Mouse (Mus musculus): Measurements from ENCODE around the gene Iqce.

DNA sequence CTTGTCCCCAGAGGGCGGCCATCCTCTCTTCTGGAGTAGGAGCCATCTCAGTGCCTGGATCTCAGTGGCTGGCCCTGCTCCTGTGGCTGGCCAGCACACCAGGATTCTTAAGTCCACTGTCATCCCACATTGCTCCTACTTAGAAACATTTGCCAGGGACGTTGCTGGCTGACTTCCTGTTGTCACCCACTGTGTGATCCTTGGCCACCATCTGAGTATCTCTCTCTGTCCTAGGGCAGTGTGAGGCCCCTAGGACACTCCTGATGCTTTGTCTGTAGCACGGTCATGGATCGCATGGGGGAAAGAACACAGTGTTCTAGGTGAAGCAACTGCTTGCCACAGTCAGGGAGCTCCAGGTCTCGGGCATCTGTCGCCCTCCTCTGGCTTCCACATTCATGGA is 8.1 kb upstream of the Iqce start:
- no peak for TF ChIP-seq CTCF (conservative IDR thresholded peaks at IDR 0.05; ENCODE audit: low read length)
- no peak for TF ChIP-seq POU5F1 (IDR thresholded peaks at IDR 0.05; ENCODE audit: borderline replicate concordance, low read length)

Data from E14TG2a.4 (cell line).